Mouse (Mus musculus): ENCODE results near the gene Gp9. TPM values are rescaled to one million over a fixed set of nuclear protein-coding genes. Genes with fewer than 3 reads are reported as not detected.

The Gp9 gene
- total RNA-seq, 2 experiments from 2014 or later = 5.4 to 5.6 TPM

- ATAC-seq (replicated peaks; ENCODE audit: low FRiP score, poor library complexity, severe bottlenecking) = no peak
Observed at GRCm38 (mm10) chr6:87780546-87781301, 2.9 kb downstream of the Gp9 start.

GRCm38 (mm10) chr6:87784033-87784432 is 6.2 kb downstream of the Gp9 start:
- ATAC-seq (replicated peaks; ENCODE audit: low FRiP score, poor library complexity, severe bottlenecking) = no peak

GRCm38 (mm10) chr6:87786621-87787020 is 8.7 kb downstream of the Gp9 start:
- no peak for ATAC-seq (replicated peaks; ENCODE audit: low FRiP score, poor library complexity, severe bottlenecking)

- no peak for ATAC-seq (replicated peaks; ENCODE audit: low FRiP score, poor library complexity, severe bottlenecking)
Observed at GRCm38 (mm10) chr6:87787108-87787890, 9.4 kb downstream of the Gp9 start.

- ATAC-seq (replicated peaks; ENCODE audit: low FRiP score, poor library complexity, severe bottlenecking) = no peak
Observed at GRCm38 (mm10) chr6:87788266-87788895, 10.5 kb downstream of the Gp9 start.

- ATAC-seq (replicated peaks; ENCODE audit: low FRiP score, poor library complexity, severe bottlenecking) = 0 out of 2 replicates have a peak, but pooled peaks have one; percentile 7
Observed at GRCm38 (mm10) chr6:87788896-87789587, 11.2 kb downstream of the Gp9 start.

GRCm38 (mm10) chr6:87789791-87790190 is 11.9 kb downstream of the Gp9 start:
- ATAC-seq (replicated peaks; ENCODE audit: low FRiP score, poor library complexity, severe bottlenecking) = no peak

GRCm38 (mm10) chr6:87790779-87791480 is 13.1 kb downstream of the Gp9 start:
- ATAC-seq (replicated peaks; ENCODE audit: low FRiP score, poor library complexity, severe bottlenecking) = peak; percentile 87

- ATAC-seq (replicated peaks; ENCODE audit: low FRiP score, poor library complexity, severe bottlenecking) = no peak
Observed at GRCm38 (mm10) chr6:87791826-87792225, 14.0 kb downstream of the Gp9 start.

- no peak for ATAC-seq (replicated peaks; ENCODE audit: low FRiP score, poor library complexity, severe bottlenecking)
Observed at GRCm38 (mm10) chr6:87793821-87794510, 16.1 kb downstream of the Gp9 start.

- no peak for ATAC-seq (replicated peaks; ENCODE audit: low FRiP score, poor library complexity, severe bottlenecking)
Observed at GRCm38 (mm10) chr6:87795385-87796150, 17.7 kb downstream of the Gp9 start.

- ATAC-seq (replicated peaks; ENCODE audit: low FRiP score, poor library complexity, severe bottlenecking) = peak; percentile 39; the same call in 1 of the 2 replicates
Observed at GRCm38 (mm10) chr6:87796251-87796880, 18.5 kb downstream of the Gp9 start.

- no peak for ATAC-seq (replicated peaks; ENCODE audit: low FRiP score, poor library complexity, severe bottlenecking)
Observed at GRCm38 (mm10) chr6:87797321-87797720, 19.4 kb downstream of the Gp9 start.

GRCm38 (mm10) chr6:87799576-87799975 is 21.7 kb downstream of the Gp9 start:
- ATAC-seq (replicated peaks; ENCODE audit: low FRiP score, poor library complexity, severe bottlenecking) = peak; percentile 68

- no peak for ATAC-seq (replicated peaks; ENCODE audit: low FRiP score, poor library complexity, severe bottlenecking)
Observed at GRCm38 (mm10) chr6:87802462-87802861, 24.6 kb downstream of the Gp9 start.

- ATAC-seq (replicated peaks; ENCODE audit: low FRiP score, poor library complexity, severe bottlenecking) = no peak
Observed at GRCm38 (mm10) chr6:87804036-87804435, 26.2 kb downstream of the Gp9 start.

GRCm38 (mm10) chr6:87804886-87805285 is 27.0 kb downstream of the Gp9 start:
- ATAC-seq (replicated peaks; ENCODE audit: low FRiP score, poor library complexity, severe bottlenecking) = no peak

- ATAC-seq (replicated peaks; ENCODE audit: low FRiP score, poor library complexity, severe bottlenecking) = no peak
Observed at GRCm38 (mm10) chr6:87805448-87805847, 27.6 kb downstream of the Gp9 start.
